Mouse (Mus musculus): ENCODE results near the gene Kcnmb4.

The Kcnmb4 gene

GRCm38 (mm10) chr10:116473759-116474549, at the start of gene Kcnmb4:
Gene Kcnmb4 (minus strand): TSS chr10:116473878.
- no peak for DNase-seq (ENCODE audit: low read depth, low spot score)

GRCm38 (mm10) chr10:116519588-116519987, 45.9 kb upstream of the Kcnmb4 start:
- DNase-seq (ENCODE audit: low read depth, low spot score), result no peak

- DNase-seq (ENCODE audit: low read depth, low spot score), result no peak
These were observed 41.9 kb upstream of the Kcnmb4 start for GRCm38 (mm10) chr10:116515590-116515989.

GRCm38 (mm10) chr10:116515158-116515557, 41.5 kb upstream of the Kcnmb4 start:
- no peak for DNase-seq (ENCODE audit: low read depth, low spot score)

GRCm38 (mm10) chr10:116513254-116513635, 39.6 kb upstream of the Kcnmb4 start:
- no peak for DNase-seq (ENCODE audit: low read depth, low spot score)

GRCm38 (mm10) chr10:116512521-116513253, 39.0 kb upstream of the Kcnmb4 start:
- DNase-seq (ENCODE audit: low read depth, low spot score), result no peak

GRCm38 (mm10) chr10:116505303-116506014, 31.8 kb upstream of the Kcnmb4 start:
- no peak for DNase-seq (ENCODE audit: low read depth, low spot score)

GRCm38 (mm10) chr10:116492768-116493167, 19.1 kb upstream of the Kcnmb4 start:
- no peak for DNase-seq (ENCODE audit: low read depth, low spot score)

GRCm38 (mm10) chr10:116486895-116487747, 13.4 kb upstream of the Kcnmb4 start:
- DNase-seq (ENCODE audit: low read depth, low spot score), result no peak

GRCm38 (mm10) chr10:116481917-116482316, 8.2 kb upstream of the Kcnmb4 start:
- DNase-seq (ENCODE audit: low read depth, low spot score), result no peak

- no peak for DNase-seq (ENCODE audit: low read depth, low spot score)
These were observed 7.3 kb upstream of the Kcnmb4 start for GRCm38 (mm10) chr10:116480988-116481387.

GRCm38 (mm10) chr10:116476559-116476958, 2.9 kb upstream of the Kcnmb4 start:
- no peak for DNase-seq (ENCODE audit: low read depth, low spot score)

GRCm38 (mm10) chr10:116475725-116476124, 2.0 kb upstream of the Kcnmb4 start:
- DNase-seq (ENCODE audit: low read depth, low spot score), result no peak

GRCm38 (mm10) chr10:116473071-116473758, 463 bp downstream of the Kcnmb4 start:
- DNase-seq (ENCODE audit: low read depth, low spot score), result no peak

GRCm38 (mm10) chr10:116472579-116472978, 1.1 kb downstream of the Kcnmb4 start:
- no peak for DNase-seq (ENCODE audit: low read depth, low spot score)

GRCm38 (mm10) chr10:116470306-116470925, 3.3 kb downstream of the Kcnmb4 start:
- no peak for DNase-seq (ENCODE audit: low read depth, low spot score)

- DNase-seq (ENCODE audit: low read depth, low spot score), result no peak
These were observed 5.6 kb downstream of the Kcnmb4 start for GRCm38 (mm10) chr10:116468094-116468493.

- no peak for DNase-seq (ENCODE audit: low read depth, low spot score)
These were observed 9.8 kb downstream of the Kcnmb4 start for GRCm38 (mm10) chr10:116463753-116464345.

GRCm38 (mm10) chr10:116461443-116461842, 12.2 kb downstream of the Kcnmb4 start:
- DNase-seq (ENCODE audit: low read depth, low spot score), result no peak

- DNase-seq (ENCODE audit: low read depth, low spot score), result no peak
These were observed 14.9 kb downstream of the Kcnmb4 start for GRCm38 (mm10) chr10:116458786-116459185.

Measured in retina, adult 2 months (tissue).